Mouse (Mus musculus): Measurements from ENCODE around the gene Trnau1ap. TPM values are rescaled to one million over a fixed set of nuclear protein-coding genes. Genes with fewer than 3 reads are reported as not detected.
A peak's percentile ranks its signal among the peaks of the same experiment; 100 is the strongest.
"Not testable (repeated sequence)": the region's sequence is repeated elsewhere in the genome, so short reads cannot be mapped to it uniquely, and the experiment has no call there.

Trnau1ap gene
- total RNA-seq, 1 experiment from 2014 or later = 43.7 TPM

- peak; percentile 83 for ATAC-seq (replicated peaks; ENCODE audit: low read depth, poor library complexity, severe bottlenecking)
These were observed 16.0 kb upstream of the Trnau1ap start for GRCm38 (mm10) chr4:132345135-132345842.

GRCm38 (mm10) chr4:132344403-132345134, 15.2 kb upstream of the Trnau1ap start:
- ATAC-seq (replicated peaks; ENCODE audit: low read depth, poor library complexity, severe bottlenecking) = peak; percentile 26

- ATAC-seq (replicated peaks; ENCODE audit: low read depth, poor library complexity, severe bottlenecking) = no peak
These were observed 12.1 kb upstream of the Trnau1ap start for GRCm38 (mm10) chr4:132341451-132341850.

- ATAC-seq (replicated peaks; ENCODE audit: low read depth, poor library complexity, severe bottlenecking) = no peak
These were observed 9.6 kb upstream of the Trnau1ap start for GRCm38 (mm10) chr4:132338943-132339342.

- ATAC-seq (replicated peaks; ENCODE audit: low read depth, poor library complexity, severe bottlenecking) = no peak
These were observed 3.5 kb upstream of the Trnau1ap start for GRCm38 (mm10) chr4:132332880-132333279.

- ATAC-seq (replicated peaks; ENCODE audit: low read depth, poor library complexity, severe bottlenecking) = no peak
These were observed 2.6 kb upstream of the Trnau1ap start for GRCm38 (mm10) chr4:132331960-132332359.

GRCm38 (mm10) chr4:132329835-132330354, 557 bp upstream of the Trnau1ap start:
- ATAC-seq (replicated peaks; ENCODE audit: low read depth, poor library complexity, severe bottlenecking) = no peak

GRCm38 (mm10) chr4:132328391-132328982, 851 bp downstream of the Trnau1ap start:
- no peak for ATAC-seq (replicated peaks; ENCODE audit: low read depth, poor library complexity, severe bottlenecking)

- ATAC-seq (replicated peaks; ENCODE audit: low read depth, poor library complexity, severe bottlenecking) = no peak
These were observed 2.9 kb downstream of the Trnau1ap start for GRCm38 (mm10) chr4:132326481-132326880.

GRCm38 (mm10) chr4:132315711-132316110, 13.6 kb downstream of the Trnau1ap start:
- ATAC-seq (replicated peaks; ENCODE audit: low read depth, poor library complexity, severe bottlenecking) = no peak

- ATAC-seq (replicated peaks; ENCODE audit: low read depth, poor library complexity, severe bottlenecking) = no peak
These were observed 16.7 kb downstream of the Trnau1ap start for GRCm38 (mm10) chr4:132312627-132313026.

GRCm38 (mm10) chr4:132311801-132312200, 17.5 kb downstream of the Trnau1ap start:
- ATAC-seq (replicated peaks; ENCODE audit: low read depth, poor library complexity, severe bottlenecking) = no peak

GRCm38 (mm10) chr4:132311209-132311608, 18.1 kb downstream of the Trnau1ap start:
- ATAC-seq (replicated peaks; ENCODE audit: low read depth, poor library complexity, severe bottlenecking) = no peak

GRCm38 (mm10) chr4:132309849-132310472, 19.4 kb downstream of the Trnau1ap start:
- ATAC-seq (replicated peaks; ENCODE audit: low read depth, poor library complexity, severe bottlenecking) = peak; percentile 21

- ATAC-seq (replicated peaks; ENCODE audit: low read depth, poor library complexity, severe bottlenecking) = peak; percentile 68
These were observed 20.0 kb downstream of the Trnau1ap start for GRCm38 (mm10) chr4:132309140-132309848.

- ATAC-seq (replicated peaks; ENCODE audit: low read depth, poor library complexity, severe bottlenecking) = peak; percentile 77
These were observed 20.8 kb downstream of the Trnau1ap start for GRCm38 (mm10) chr4:132308437-132309139.

GRCm38 (mm10) chr4:132306004-132306403, 23.3 kb downstream of the Trnau1ap start:
- no peak for ATAC-seq (replicated peaks; ENCODE audit: low read depth, poor library complexity, severe bottlenecking)

- no peak; the same call in 1 of the 2 replicates for ATAC-seq (replicated peaks; ENCODE audit: low read depth, poor library complexity, severe bottlenecking)
These were observed 24.1 kb downstream of the Trnau1ap start for GRCm38 (mm10) chr4:132305276-132305675.

GRCm38 (mm10) chr4:132303484-132303883, 25.9 kb downstream of the Trnau1ap start:
- ATAC-seq (replicated peaks; ENCODE audit: low read depth, poor library complexity, severe bottlenecking) = not testable (repeated sequence)
